Mouse (Mus musculus) midbrain, postnatal 0 days (tissue): ENCODE measurements around the gene Pdia6. TPM values are rescaled to one million over a fixed set of nuclear protein-coding genes. Genes with fewer than 3 reads are reported as not detected.

Experiments used
- ATAC-seq: fragments of 200-750 bp; cut with Nextera tagmentation; 2 replicates; pipeline ENCODE4 v1.8.0; 2017; ENCODE audit warnings: moderate number of reproducible peaks, mild to moderate bottlenecking, moderate TSS enrichment, moderate library complexity; ENCODE audit not compliant: low FRiP score
- DNase-seq: peaks from one replicate; pipeline ENCODE4 v3.0.0-alpha.2; 2015; ENCODE audit warnings: low spot score
- H3K27ac ChIP-seq: fragments of 300-500 bp; sonication (generic); 2 replicates; pipeline ENCODE4 v1.5.1; 2014; ENCODE audit warnings: low read depth, mild to moderate bottlenecking, low read length, mixed read lengths
- H3K27me3 ChIP-seq: fragments of 300-500 bp; sonication (generic); 2 replicates; pipeline ENCODE4 v1.6.1; 2014; ENCODE audit warnings: low read length, control low read depth, mixed read lengths; ENCODE audit not compliant: insufficient read depth
- H3K36me3 ChIP-seq: fragments of 300-500 bp; sonication (generic); 2 replicates; pipeline ENCODE4 v1.6.1; 2014; ENCODE audit warnings: low read length, control low read depth, mixed read lengths; ENCODE audit not compliant: insufficient read depth
- H3K4me1 ChIP-seq: fragments of 300-500 bp; sonication (generic); 2 replicates; pipeline ENCODE4 v1.6.1; 2014; ENCODE audit warnings: mild to moderate bottlenecking, control low read depth, antibody characterized with exemption, low read length, mixed read lengths; ENCODE audit not compliant: insufficient read depth
- H3K4me2 ChIP-seq: fragments of 300-500 bp; sonication (generic); 2 replicates; pipeline ENCODE4 v1.6.1; 2014; ENCODE audit warnings: low read depth, mild to moderate bottlenecking, low read length, mixed read lengths; ENCODE audit not compliant: poor library complexity, severe bottlenecking
- H3K4me3 ChIP-seq: fragments of 300-500 bp; sonication (generic); 2 replicates; pipeline ENCODE4 v1.5.1; 2014; ENCODE audit warnings: low read depth, mild to moderate bottlenecking, low read length, moderate library complexity
- H3K9ac ChIP-seq: fragments of 300-500 bp; sonication (generic); replicated peaks from 2 replicates; pipeline ENCODE4 v1.6.1; 2014; ENCODE audit warnings: mild to moderate bottlenecking, low read length, moderate library complexity, mixed read lengths; ENCODE audit not compliant: poor library complexity, severe bottlenecking
- H3K9me3 ChIP-seq: fragments of 300-500 bp; sonication (generic); 2 replicates; pipeline ENCODE4 v1.6.1; 2016; ENCODE audit warnings: low read length, control low read depth
- CTCF ChIP-seq: IDR thresholded peaks from 2 replicates; pipeline ENCODE4 v1.5.1; 2016; ENCODE audit warnings: antibody characterized with exemption, mild to moderate bottlenecking
- WGBS: fragments of 180-500 bp; shearing (Covaris S2); extraction: QIAGEN DNeasy Blood & Tissue Kit; methylation state at CpG from one replicate; pipeline ENCODE4 v1.1.7; 2014; 5-methylcytosine and 5-hydroxymethylcytosine counted together
- polyA plus RNA-seq: library from polyadenylated mRNA; unstranded; fragments of >200 nt; fragmentation: Nextera tagmentation; extraction: Ambion mirVana; gene quantifications from 2 replicates; pipeline ENCODE4 v1.2.1, GENCODE M21; 2015
- total RNA-seq: library from RNA; depleted of rRNA; stranded (reverse); fragments of >200 nt; gene quantifications from 2 replicates; pipeline ENCODE4 v1.2.3, GENCODE M21; 2014

Pdia6 gene
- total and polyA plus RNA-seq, 2 experiments from 2014 or later: 85.4 to 184 TPM

DNA sequence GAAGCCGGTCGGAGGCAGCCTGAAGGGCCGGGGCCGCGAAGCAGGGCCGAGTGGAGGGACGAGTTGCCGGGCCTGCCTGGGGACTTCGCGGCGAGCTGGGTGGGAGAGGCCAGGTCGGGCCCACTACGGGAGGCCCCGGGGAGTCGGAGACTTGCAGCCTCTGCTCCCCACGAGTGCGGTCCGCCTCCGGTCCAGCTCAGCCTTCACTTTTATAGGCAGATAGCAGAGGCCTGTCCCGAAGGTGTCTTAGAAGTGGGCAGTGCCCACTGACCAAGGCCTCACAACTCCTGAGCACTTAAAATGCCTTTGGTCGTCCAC, 287 bp downstream of the Pdia6 start:
- H3K36me3 ChIP-seq: peaks cover 8% of the 10 kb centered on the region
- peak overlapping the region; percentile 62 for H3K4me2 ChIP-seq
- under 1% methylated on average over 21 of the region's 21 CpGs for WGBS
- H3K4me3 ChIP-seq: peak overlapping the region; percentile 98
- H3K9me3 ChIP-seq: no peaks in the 10 kb centered on the region
- peak overlapping the region; percentile 77 for H3K27ac ChIP-seq
- TF ChIP-seq CTCF: no peak
- DNase-seq: no peak
- H3K4me1 ChIP-seq: peaks cover 6% of the 10 kb centered on the region
- peak; percentile 84 for ATAC-seq
- H3K27me3 ChIP-seq: no peaks in the 10 kb centered on the region
- peak overlapping the region; percentile 81 for H3K9ac ChIP-seq

DNA sequence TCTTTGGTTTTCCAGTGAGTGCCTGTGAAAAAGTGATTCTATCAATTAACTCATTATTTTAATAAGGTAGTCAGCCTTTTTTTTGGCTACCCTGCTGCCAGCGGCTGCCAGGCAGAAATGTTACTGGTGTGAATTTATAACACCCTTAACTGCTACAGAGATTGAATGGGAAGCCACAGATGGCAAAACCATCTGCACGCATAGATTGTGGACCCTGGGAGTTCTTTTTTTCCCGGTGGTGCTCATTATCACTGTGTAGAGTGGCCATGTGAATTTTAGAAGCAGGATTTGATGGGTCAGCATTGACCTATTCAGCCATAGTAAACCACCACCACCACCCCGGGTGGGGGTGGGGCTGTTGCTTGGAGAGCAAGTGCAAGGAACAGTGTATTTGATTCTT, 971 bp downstream of the Pdia6 start:
- peaks cover 8% of the 10 kb centered on the region for H3K36me3 ChIP-seq
- H3K27ac ChIP-seq: no peak overlapping the region
- H3K4me1 ChIP-seq: peaks cover 6% of the 10 kb centered on the region
- no peak for DNase-seq
- 6% methylated on average over 4 of the region's 4 CpGs for WGBS
- H3K4me3 ChIP-seq: peak overlapping the region; percentile 98
- ATAC-seq: no peak
- H3K9me3 ChIP-seq: no peaks in the 10 kb centered on the region
- peak overlapping the region; percentile 62 for H3K4me2 ChIP-seq
- H3K9ac ChIP-seq: peak overlapping the region; percentile 81
- no peaks in the 10 kb centered on the region for H3K27me3 ChIP-seq
- TF ChIP-seq CTCF: no peak

DNA sequence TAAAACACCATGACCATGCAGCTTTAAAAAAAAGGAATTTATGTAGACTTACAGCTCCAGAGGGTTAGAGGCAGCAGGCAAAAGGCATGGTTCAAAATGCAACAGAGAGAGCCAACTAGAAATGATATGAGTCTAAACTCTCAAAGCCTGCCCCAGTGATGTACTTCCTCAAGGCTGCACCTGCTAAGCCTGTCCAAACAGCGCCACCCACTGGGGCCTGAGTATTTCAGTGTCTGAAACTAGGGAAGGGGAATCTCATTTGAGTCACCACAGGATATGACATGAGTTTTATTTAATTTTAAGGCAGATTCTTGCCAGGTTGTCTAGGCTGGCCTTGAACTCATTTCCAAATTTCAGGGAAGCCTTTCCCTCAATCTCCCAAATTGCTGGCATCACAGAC, 4.9 kb downstream of the Pdia6 start:
- H3K27me3 ChIP-seq: no peaks in the 10 kb centered on the region
- peak; percentile 71 for TF ChIP-seq CTCF
- no peak for ATAC-seq
- H3K4me2 ChIP-seq: no peak overlapping the region
- H3K27ac ChIP-seq: no peak overlapping the region
- no peaks in the 10 kb centered on the region for H3K9me3 ChIP-seq
- H3K36me3 ChIP-seq: peaks cover 34% of the 10 kb centered on the region
- peaks cover 6% of the 10 kb centered on the region for H3K4me1 ChIP-seq
- WGBS: 57% methylated on average over 1 of the region's 1 CpGs
- H3K9ac ChIP-seq: no peak overlapping the region
- no peak overlapping the region for H3K4me3 ChIP-seq
- peak; percentile 47 for DNase-seq

DNA sequence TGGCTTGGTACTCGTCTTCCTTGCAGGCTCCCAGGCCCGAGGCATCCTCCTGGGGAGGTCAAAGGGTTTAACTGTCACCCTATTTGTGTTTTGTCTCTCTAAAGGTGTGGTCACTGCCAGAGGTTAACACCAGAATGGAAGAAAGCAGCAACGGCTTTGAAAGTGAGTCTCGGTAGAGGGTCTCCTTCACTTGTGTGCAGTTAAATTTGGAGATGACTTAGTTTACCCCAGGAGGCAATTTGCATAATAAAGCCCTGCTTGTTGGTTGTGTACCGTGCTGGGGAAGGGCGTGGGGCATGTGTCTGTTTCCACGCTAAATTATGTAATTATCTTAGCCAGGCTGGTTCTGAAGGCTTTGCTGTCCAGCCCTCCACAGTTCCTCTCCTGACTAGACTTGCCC, 7.5 kb downstream of the Pdia6 start:
- H3K27me3 ChIP-seq: no peaks in the 10 kb centered on the region
- TF ChIP-seq CTCF: no peak
- H3K36me3 ChIP-seq: peaks cover 48% of the 10 kb centered on the region

DNA sequence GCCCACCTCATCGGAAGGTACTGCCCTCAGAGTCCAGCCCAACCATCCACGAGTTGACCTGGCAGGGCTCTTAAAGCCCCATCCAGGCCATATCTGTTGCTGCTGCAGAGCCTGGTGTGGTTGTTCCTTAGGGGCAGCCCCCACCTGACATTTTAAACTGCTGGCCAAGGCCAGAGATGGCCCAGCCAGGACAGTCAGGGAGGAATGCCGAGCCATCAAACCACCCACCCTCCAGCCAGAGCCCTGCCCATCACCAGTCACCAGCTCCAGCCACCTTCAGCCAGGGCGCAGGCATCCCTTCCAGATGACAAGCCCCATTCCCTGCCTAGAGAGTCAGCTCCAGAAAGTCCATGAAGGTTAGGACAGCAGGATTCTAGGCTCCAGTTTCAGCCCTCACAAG, 22.2 kb downstream of the Pdia6 start:
- no peak overlapping the region for H3K9ac ChIP-seq
- no peak for TF ChIP-seq CTCF
- no peak overlapping the region for H3K4me3 ChIP-seq
- no peaks in the 10 kb centered on the region for H3K9me3 ChIP-seq
- H3K4me1 ChIP-seq: no peaks in the 10 kb centered on the region
- H3K27me3 ChIP-seq: no peaks in the 10 kb centered on the region
- no peak overlapping the region for H3K4me2 ChIP-seq
- H3K27ac ChIP-seq: no peak overlapping the region
- H3K36me3 ChIP-seq: peaks cover 18% of the 10 kb centered on the region
- DNase-seq (no peak), ATAC-seq (no peak)
- WGBS: 83% methylated on average over 4 of the region's 4 CpGs

More for the DNA sequence above, 7.5 kb downstream of the Pdia6 start:
- no peak overlapping the region for H3K4me2 ChIP-seq
- no peak for DNase-seq
- no peak overlapping the region for H3K9ac ChIP-seq
- 66% methylated on average over 7 of the region's 7 CpGs for WGBS
- no peak overlapping the region for H3K4me3 ChIP-seq
- no peak overlapping the region for H3K27ac ChIP-seq
- no peaks in the 10 kb centered on the region for H3K4me1 ChIP-seq
- H3K9me3 ChIP-seq: no peaks in the 10 kb centered on the region
- no peak for ATAC-seq

DNA sequence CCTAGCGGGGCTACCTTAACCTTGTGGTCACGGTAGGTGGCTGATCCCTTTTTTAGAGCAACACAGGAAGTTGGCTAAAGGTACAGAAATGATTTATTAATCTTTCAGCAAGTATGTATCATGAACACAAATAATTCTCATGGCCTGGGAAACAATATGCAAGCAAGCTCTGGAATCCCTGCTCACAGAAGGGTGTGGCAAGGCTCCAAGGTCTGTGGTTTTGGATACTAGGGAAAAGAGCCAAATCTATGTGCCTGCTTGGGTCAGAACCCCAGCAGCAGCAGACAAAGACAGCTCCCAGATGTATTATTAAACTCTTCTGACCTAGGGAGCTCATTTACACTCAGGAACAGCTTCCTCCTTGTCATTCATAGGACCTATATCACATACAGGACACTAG, 22.7 kb downstream of the Pdia6 start:
- 88% methylated on average over 2 of the region's 2 CpGs for WGBS

More for the DNA sequence above, 22.7 kb downstream of the Pdia6 start:
- DNase-seq: no peak
- peaks cover 12% of the 10 kb centered on the region for H3K36me3 ChIP-seq
- TF ChIP-seq CTCF: no peak
- H3K27ac ChIP-seq: no peak overlapping the region
- H3K4me1 ChIP-seq: no peaks in the 10 kb centered on the region
- no peak overlapping the region for H3K9ac ChIP-seq
- no peak overlapping the region for H3K4me3 ChIP-seq
- no peaks in the 10 kb centered on the region for H3K9me3 ChIP-seq
- H3K27me3 ChIP-seq: no peaks in the 10 kb centered on the region
- ATAC-seq: no peak
- H3K4me2 ChIP-seq: no peak overlapping the region
